8 mouse cellular contexts compared by ENCODE assay signal in genomic region chr13:73603522-73604155, GRCm38 (mm10). TPM values are rescaled to one million over a fixed set of nuclear protein-coding genes. Genes with fewer than 3 reads are reported as not detected.
DNase-seq lines count a peak whose midpoint lies in the region; ATAC-seq lines count a peak whose summit lies in the region.

TSS of gene Clptm1l (plus strand) at chr13:73604006.

- no peaks in the 10 kb centered on the region for H3K27me3 ChIP-seq in forebrain, embryonic 14.5 days (replicated peaks; ENCODE audit: control insufficient read depth, insufficient read depth, low read length)
- H3K27me3 ChIP-seq in neural tube, embryonic 15.5 days (replicated peaks): peaks cover 3% of the 10 kb centered on the region; the same call in 1 of the 2 replicates

- intact Hi-C loops in heart, postnatal 14 days (cut with DNase I): loop anchor here (5.0 to 10.0 kb wide), 2 partner anchors 179 to 271 kb away; no protein-coding TSS in a partner anchor

- WGBS in forebrain, embryonic 14.5 days: under 1% methylated on average over 52 of the region's 53 CpGs
- under 1% methylated on average over 51 of the region's 53 CpGs for WGBS in neural tube, embryonic 15.5 days

- no peaks in the 10 kb centered on the region for H3K9me3 ChIP-seq in forebrain, embryonic 14.5 days (replicated peaks; ENCODE audit: control insufficient read depth, low read length)
- no peaks in the 10 kb centered on the region for H3K9me3 ChIP-seq in neural tube, embryonic 15.5 days (replicated peaks)

- H3K27ac ChIP-seq in forebrain, embryonic 14.5 days (ENCODE audit: low read depth, low read length): peak within 1 kb of the TSS; percentile 66; the same call in 1 of the 2 replicates
- peak within 1 kb of the TSS; percentile 87 for H3K27ac ChIP-seq in neural tube, embryonic 15.5 days (replicated peaks)

- H3K9ac ChIP-seq in forebrain, embryonic 14.5 days (ENCODE audit: low read length): peak within 1 kb of the TSS; percentile 87
- H3K9ac ChIP-seq in neural tube, embryonic 15.5 days (replicated peaks): peak within 1 kb of the TSS; percentile 90

- H3K36me3 ChIP-seq in forebrain, embryonic 14.5 days (ENCODE audit: control insufficient read depth, insufficient read depth, low read length): peaks cover 30% of the 10 kb centered on the region
- H3K36me3 ChIP-seq in neural tube, embryonic 15.5 days: peaks cover 27% of the 10 kb centered on the region

- peak; percentile 99 for ATAC-seq in forebrain, embryonic 14.5 days
- peak; percentile 99 for ATAC-seq in neural tube, embryonic 15.5 days (ENCODE audit: low FRiP score)

- H3K4me3 ChIP-seq in forebrain, embryonic 14.5 days (ENCODE audit: low read depth, low read length): peak within 1 kb of the TSS; percentile 63
- H3K4me3 ChIP-seq in neural tube, embryonic 15.5 days (replicated peaks): peak within 1 kb of the TSS; percentile 72

- H3K4me1 ChIP-seq in forebrain, embryonic 14.5 days (ENCODE audit: control insufficient read depth, insufficient read depth, low read length): peaks cover 13% of the 10 kb centered on the region
- H3K4me1 ChIP-seq in neural tube, embryonic 15.5 days: peaks cover 29% of the 10 kb centered on the region

- peak within 1 kb of the TSS; percentile 95 for H3K4me2 ChIP-seq in forebrain, embryonic 14.5 days (ENCODE audit: low read length)
- peak within 1 kb of the TSS; percentile 91 for H3K4me2 ChIP-seq in neural tube, embryonic 15.5 days

- peak; percentile 94 for DNase-seq in ES-CJ7 (ENCODE audit: low read depth, low spot score)
- DNase-seq in cerebellum, adult 11 months: peak; percentile 97
- DNase-seq in forebrain, embryonic 14.5 days (ENCODE audit: low spot score): peak; percentile 97
- peak; percentile 97 to 98 for DNase-seq in heart, postnatal 14 days
- peak; percentile 98 for DNase-seq in layer of hippocampus, adult 11-12 months (ENCODE audit: low spot score)
- DNase-seq in lung, adult 18-20 months: peak; percentile 96 to 97
- DNase-seq in testis, postnatal 14 days (ENCODE audit: low spot score): peak; percentile 97

RNA-seq across cellular contexts. Expression of gene Clptm1l, which starts in this region (rescaled TPM):
- polyA plus RNA-seq in forebrain, embryonic 14.5 days (2014; fragmentation: Nextera tagmentation; extraction: Ambion mirVana): 119 and 126 TPM in 2 replicates
- total RNA-seq in heart, postnatal 14 days (2021): 10 to 100 TPM; 57.0 to 60.5 TPM
- 139 and 142 TPM in 2 replicates for polyA plus RNA-seq in neural tube, embryonic 15.5 days (2015; fragmentation: Nextera tagmentation; extraction: Ambion mirVana)

Comparison
In these comparisons a context has a peak if more than half of its experiments do, and no peak if none do; other contexts are left out.
1. Peak in every context shown above with its lines: DNase-seq, ATAC-seq, H3K4me3 ChIP-seq and H3K27ac ChIP-seq.